Mouse (Mus musculus) forebrain, embryonic 10.5 days (tissue): ENCODE measurements around the gene Vmn1r61. TPM values are rescaled to one million over a fixed set of nuclear protein-coding genes. Genes with fewer than 3 reads are reported as not detected.

Experiments
- DNase-seq: peaks from one replicate; pipeline ENCODE4 v3.0.0-alpha.2; 2017; ENCODE audit warnings: low spot score; ENCODE audit errors: extremely low spot score
- H3K27ac ChIP-seq: fragments of 300-500 bp; sonication (generic); 2 replicates; pipeline ENCODE4 v1.5.1; 2016; ENCODE audit warnings: mild to moderate bottlenecking
- H3K27me3 ChIP-seq: fragments of 300-500 bp; sonication (generic); 2 replicates; pipeline ENCODE4 v1.6.1; 2016; ENCODE audit warnings: mild to moderate bottlenecking; ENCODE audit not compliant: poor library complexity, severe bottlenecking
- H3K36me3 ChIP-seq: fragments of 300-500 bp; sonication (generic); replicated peaks from 2 replicates; pipeline ENCODE4 v1.6.1; 2016; ENCODE audit warnings: mild to moderate bottlenecking, moderate library complexity
- H3K4me1 ChIP-seq: fragments of 300-500 bp; sonication (generic); 2 replicates; pipeline ENCODE4 v1.6.1; 2016
- H3K4me3 ChIP-seq: fragments of 300-500 bp; sonication (generic); 2 replicates; pipeline ENCODE4 v1.5.1; 2016; ENCODE audit warnings: mild to moderate bottlenecking, moderate library complexity
- H3K9me3 ChIP-seq: fragments of 300-500 bp; sonication (generic); 2 replicates; pipeline ENCODE4 v1.6.1; 2016; ENCODE audit warnings: mild to moderate bottlenecking, moderate library complexity
- polyA plus RNA-seq: library from polyadenylated mRNA; unstranded; fragments of >200 nt; fragmentation: Nextera tagmentation; extraction: Ambion mirVana; gene quantifications from 2 replicates; pipeline ENCODE4 v1.2.1, GENCODE M21; 2016

The Vmn1r61 gene
- polyA plus RNA-seq, result not detected in 2 replicates

GRCm38 (mm10) chr7:5613195-5613594 lies at the start of gene Vmn1r61:
TSS of gene Vmn1r61 (minus strand) at chr7:5613295.
- Histone ChIP-seq H3K9me3 (peaks cover 35% of the 10 kb centered on the region), H3K36me3 (no peaks in the 10 kb centered on the region), H3K27ac (no peak within 1 kb of the TSS), H3K27me3 (no peaks in the 10 kb centered on the region), H3K4me3 (no peak within 1 kb of the TSS), H3K4me1 (no peaks in the 10 kb centered on the region)
- no peak for DNase-seq

Other genes starting within 250 kb of the Vmn1r61 start
- not detected in 2 replicates for gene Vmn1r58, start 199.9 kb downstream of the Vmn1r61 start, polyA plus RNA-seq
- gene Vmn1r59, start 156.5 kb downstream of the Vmn1r61 start, polyA plus RNA-seq, result not detected in 2 replicates
- not detected in 2 replicates for gene Vmn2r28, start 119.3 kb downstream of the Vmn1r61 start, polyA plus RNA-seq
- not detected in 2 replicates for gene Vmn1r60, start 66.0 kb downstream of the Vmn1r61 start, polyA plus RNA-seq
- not detected in 2 replicates for gene Vmn1r62, start 60.3 kb upstream of the Vmn1r61 start, polyA plus RNA-seq
- gene Vmn1r63, start 192.2 kb upstream of the Vmn1r61 start, polyA plus RNA-seq, result not detected in 2 replicates